Mouse (Mus musculus): Measurements from ENCODE around the gene Scyl1. TPM values are rescaled to one million over a fixed set of nuclear protein-coding genes. Genes with fewer than 3 reads are reported as not detected.

Scyl1 gene
- polyA plus RNA-seq, 1 experiment from 2014 or later = 82.9 TPM

GRCm38 (mm10) chr19:5788620-5789019, 17.4 kb upstream of the Scyl1 start:
- no peak overlapping the region for H3K4me2 ChIP-seq (replicated peaks; ENCODE audit: low read depth, low read length)
- H3K9me3 ChIP-seq (ENCODE audit: low read length) = no peaks in the 10 kb centered on the region
- 80% methylated on average over 7 of the region's 7 CpGs for WGBS
- peaks cover 6% of the 10 kb centered on the region; the same call in 1 of the 2 replicates for H3K4me1 ChIP-seq (ENCODE audit: insufficient read depth, low read length)
- no peak for ATAC-seq (ENCODE audit: low FRiP score, low TSS enrichment)
- H3K36me3 ChIP-seq (ENCODE audit: insufficient read depth, low read length) = no peaks in the 10 kb centered on the region
- H3K27ac ChIP-seq (ENCODE audit: low read length) = no peak overlapping the region
- no peak overlapping the region for H3K4me3 ChIP-seq (ENCODE audit: low read length)
- H3K27me3 ChIP-seq (ENCODE audit: insufficient read depth, low read length) = no peaks in the 10 kb centered on the region
- H3K9ac ChIP-seq (replicated peaks; ENCODE audit: low read length) = no peak overlapping the region

- H3K9me3 ChIP-seq (ENCODE audit: low read length) = no peaks in the 10 kb centered on the region
- no peak overlapping the region for H3K4me2 ChIP-seq (replicated peaks; ENCODE audit: low read depth, low read length)
- WGBS = 89% methylated on average over 7 of the region's 7 CpGs
- H3K4me3 ChIP-seq (ENCODE audit: low read length) = no peak overlapping the region
- no peak overlapping the region; the same call in 1 of the 2 replicates for H3K9ac ChIP-seq (replicated peaks; ENCODE audit: low read length)
- no peak for ATAC-seq (ENCODE audit: low FRiP score, low TSS enrichment)
- H3K36me3 ChIP-seq (ENCODE audit: insufficient read depth, low read length) = no peaks in the 10 kb centered on the region
- H3K27ac ChIP-seq (ENCODE audit: low read length) = no peak overlapping the region
- H3K4me1 ChIP-seq (ENCODE audit: insufficient read depth, low read length) = peaks cover 6% of the 10 kb centered on the region; the same call in 1 of the 2 replicates
- no peaks in the 10 kb centered on the region for H3K27me3 ChIP-seq (ENCODE audit: insufficient read depth, low read length)
These were observed 16.7 kb upstream of the Scyl1 start for GRCm38 (mm10) chr19:5787920-5788319.

GRCm38 (mm10) chr19:5787128-5787635, 16.0 kb upstream of the Scyl1 start:
- H3K27me3 ChIP-seq (ENCODE audit: insufficient read depth, low read length) = no peaks in the 10 kb centered on the region
- H3K27ac ChIP-seq (ENCODE audit: low read length) = peak overlapping the region; percentile 30; the same call in 1 of the 2 replicates
- ATAC-seq (ENCODE audit: low FRiP score, low TSS enrichment) = peak; percentile 84
- H3K9ac ChIP-seq (replicated peaks; ENCODE audit: low read length) = no peak overlapping the region
- H3K4me2 ChIP-seq (replicated peaks; ENCODE audit: low read depth, low read length) = no peak overlapping the region
- H3K9me3 ChIP-seq (ENCODE audit: low read length) = no peaks in the 10 kb centered on the region
- WGBS = 11% methylated on average over 8 of the region's 8 CpGs
- H3K4me1 ChIP-seq (ENCODE audit: insufficient read depth, low read length) = peaks cover 6% of the 10 kb centered on the region; the same call in 1 of the 2 replicates
- H3K4me3 ChIP-seq (ENCODE audit: low read length) = no peak overlapping the region
- no peaks in the 10 kb centered on the region for H3K36me3 ChIP-seq (ENCODE audit: insufficient read depth, low read length)

GRCm38 (mm10) chr19:5786441-5787114, 15.4 kb upstream of the Scyl1 start:
- H3K27ac ChIP-seq (ENCODE audit: low read length) = no peak overlapping the region

GRCm38 (mm10) chr19:5784958-5785577, 13.8 kb upstream of the Scyl1 start:
- Histone ChIP-seq H3K9ac (replicated peaks; ENCODE audit: low read length) (no peak overlapping the region), H3K9me3 (ENCODE audit: low read length) (no peaks in the 10 kb centered on the region), H3K4me3 (ENCODE audit: low read length) (no peak overlapping the region), H3K27me3 (ENCODE audit: insufficient read depth, low read length) (no peaks in the 10 kb centered on the region), H3K27ac (ENCODE audit: low read length) (no peak overlapping the region), H3K4me2 (replicated peaks; ENCODE audit: low read depth, low read length) (no peak overlapping the region), H3K36me3 (ENCODE audit: insufficient read depth, low read length) (no peaks in the 10 kb centered on the region), H3K4me1 (ENCODE audit: insufficient read depth, low read length) (peaks cover 6% of the 10 kb centered on the region; the same call in 1 of the 2 replicates)
- WGBS = 59% methylated on average over 10 of the region's 10 CpGs
- ATAC-seq (ENCODE audit: low FRiP score, low TSS enrichment) = no peak

More at GRCm38 (mm10) chr19:5786441-5787114, 15.4 kb upstream of the Scyl1 start:
- peak overlapping the region; percentile 23 for H3K9ac ChIP-seq (replicated peaks; ENCODE audit: low read length)
- H3K27me3 ChIP-seq (ENCODE audit: insufficient read depth, low read length) = no peaks in the 10 kb centered on the region
- peaks cover 6% of the 10 kb centered on the region; the same call in 1 of the 2 replicates for H3K4me1 ChIP-seq (ENCODE audit: insufficient read depth, low read length)
- H3K36me3 ChIP-seq (ENCODE audit: insufficient read depth, low read length) = no peaks in the 10 kb centered on the region
- peak; percentile 76 for ATAC-seq (ENCODE audit: low FRiP score, low TSS enrichment)
- H3K9me3 ChIP-seq (ENCODE audit: low read length) = no peaks in the 10 kb centered on the region
- 8% methylated on average over 12 of the region's 12 CpGs for WGBS
- H3K4me3 ChIP-seq (ENCODE audit: low read length) = no peak overlapping the region
- no peak overlapping the region for H3K4me2 ChIP-seq (replicated peaks; ENCODE audit: low read depth, low read length)

GRCm38 (mm10) chr19:5782121-5782520, 10.9 kb upstream of the Scyl1 start:
- Histone ChIP-seq H3K27ac (ENCODE audit: low read length) (no peak overlapping the region), H3K4me2 (replicated peaks; ENCODE audit: low read depth, low read length) (no peak overlapping the region), H3K36me3 (ENCODE audit: insufficient read depth, low read length) (no peaks in the 10 kb centered on the region), H3K9ac (replicated peaks; ENCODE audit: low read length) (no peak overlapping the region), H3K9me3 (ENCODE audit: low read length) (no peaks in the 10 kb centered on the region), H3K4me1 (ENCODE audit: insufficient read depth, low read length) (no peaks in the 10 kb centered on the region), H3K4me3 (ENCODE audit: low read length) (no peak overlapping the region), H3K27me3 (ENCODE audit: insufficient read depth, low read length) (no peaks in the 10 kb centered on the region)
- ATAC-seq (ENCODE audit: low FRiP score, low TSS enrichment) = no peak
- 94% methylated on average over 1 of the region's 1 CpGs for WGBS

- Histone ChIP-seq H3K27ac (ENCODE audit: low read length) (no peak overlapping the region), H3K9me3 (ENCODE audit: low read length) (no peaks in the 10 kb centered on the region), H3K4me1 (ENCODE audit: insufficient read depth, low read length) (no peaks in the 10 kb centered on the region), H3K9ac (replicated peaks; ENCODE audit: low read length) (no peak overlapping the region), H3K36me3 (ENCODE audit: insufficient read depth, low read length) (no peaks in the 10 kb centered on the region), H3K4me2 (replicated peaks; ENCODE audit: low read depth, low read length) (no peak overlapping the region), H3K4me3 (ENCODE audit: low read length) (no peak overlapping the region), H3K27me3 (ENCODE audit: insufficient read depth, low read length) (no peaks in the 10 kb centered on the region)
- 75% methylated on average over 6 of the region's 6 CpGs for WGBS
- no peak for ATAC-seq (ENCODE audit: low FRiP score, low TSS enrichment)
These were observed 10.3 kb upstream of the Scyl1 start for GRCm38 (mm10) chr19:5781532-5781931.

GRCm38 (mm10) chr19:5780203-5780602, 9.0 kb upstream of the Scyl1 start:
- Histone ChIP-seq H3K27ac (ENCODE audit: low read length) (no peak overlapping the region), H3K4me1 (ENCODE audit: insufficient read depth, low read length) (no peaks in the 10 kb centered on the region), H3K4me3 (ENCODE audit: low read length) (no peak overlapping the region), H3K4me2 (replicated peaks; ENCODE audit: low read depth, low read length) (no peak overlapping the region), H3K9me3 (ENCODE audit: low read length) (no peaks in the 10 kb centered on the region), H3K9ac (replicated peaks; ENCODE audit: low read length) (no peak overlapping the region), H3K36me3 (ENCODE audit: insufficient read depth, low read length) (no peaks in the 10 kb centered on the region), H3K27me3 (ENCODE audit: insufficient read depth, low read length) (no peaks in the 10 kb centered on the region)
- WGBS = 62% methylated on average over 7 of the region's 7 CpGs
- ATAC-seq (ENCODE audit: low FRiP score, low TSS enrichment) = no peak

GRCm38 (mm10) chr19:5778312-5778711, 7.1 kb upstream of the Scyl1 start:
- Histone ChIP-seq H3K4me3 (ENCODE audit: low read length) (no peak overlapping the region), H3K36me3 (ENCODE audit: insufficient read depth, low read length) (no peaks in the 10 kb centered on the region), H3K27ac (ENCODE audit: low read length) (no peak overlapping the region), H3K4me1 (ENCODE audit: insufficient read depth, low read length) (no peaks in the 10 kb centered on the region), H3K9me3 (ENCODE audit: low read length) (no peaks in the 10 kb centered on the region), H3K4me2 (replicated peaks; ENCODE audit: low read depth, low read length) (no peak overlapping the region), H3K27me3 (ENCODE audit: insufficient read depth, low read length) (no peaks in the 10 kb centered on the region), H3K9ac (replicated peaks; ENCODE audit: low read length) (no peak overlapping the region)
- no peak for ATAC-seq (ENCODE audit: low FRiP score, low TSS enrichment)
- 58% methylated on average over 8 of the region's 8 CpGs for WGBS
